Mouse (Mus musculus) neural tube, embryonic 14.5 days (tissue): Measurements from ENCODE around the gene Ggta1. TPM values are rescaled to one million over a fixed set of nuclear protein-coding genes. Genes with fewer than 3 reads are reported as not detected.

ENCODE experiments used
- ATAC-seq: fragments of 200-750 bp; cut with Nextera tagmentation; 2 replicates; pipeline ENCODE4 v1.8.0; 2017; ENCODE audit warnings: low read depth, mild to moderate bottlenecking, moderate TSS enrichment, moderate library complexity
- H3K27ac ChIP-seq: fragments of 300-500 bp; sonication (generic); 2 replicates; pipeline ENCODE4 v1.5.1; 2014; ENCODE audit warnings: low read depth, mild to moderate bottlenecking, control low read depth, low read length, moderate library complexity, mixed read lengths
- H3K27me3 ChIP-seq: fragments of 300-500 bp; sonication (generic); 2 replicates; pipeline ENCODE4 v1.6.1; 2014; ENCODE audit warnings: low read length; ENCODE audit not compliant: control insufficient read depth, insufficient read depth
- H3K36me3 ChIP-seq: fragments of 300-500 bp; sonication (generic); 2 replicates; pipeline ENCODE4 v1.6.1; 2014; ENCODE audit warnings: low read length, mixed read lengths; ENCODE audit not compliant: control insufficient read depth, insufficient read depth
- H3K4me1 ChIP-seq: fragments of 300-500 bp; sonication (generic); 2 replicates; pipeline ENCODE4 v1.6.1; 2014; ENCODE audit warnings: low read length; ENCODE audit not compliant: control insufficient read depth, insufficient read depth
- H3K4me2 ChIP-seq: fragments of 300-500 bp; sonication (generic); 2 replicates; pipeline ENCODE4 v1.6.1; 2014; ENCODE audit warnings: mild to moderate bottlenecking, low read depth, low read length, control low read depth
- H3K4me3 ChIP-seq: fragments of 300-500 bp; sonication (generic); 2 replicates; pipeline ENCODE4 v1.5.1; 2014; ENCODE audit warnings: low read depth, low read length, control low read depth, mixed read lengths
- H3K9ac ChIP-seq: fragments of 300-500 bp; sonication (generic); replicated peaks from 2 replicates; pipeline ENCODE4 v1.6.1; 2014; ENCODE audit warnings: low read depth, mild to moderate bottlenecking, control low read depth, low read length, mixed read lengths
- H3K9me3 ChIP-seq: fragments of 300-500 bp; sonication (generic); 2 replicates; pipeline ENCODE4 v1.6.1; 2016; ENCODE audit warnings: low read length; ENCODE audit not compliant: control insufficient read depth
- WGBS: fragments of 180-500 bp; shearing (Covaris S2); extraction: QIAGEN DNeasy Blood & Tissue Kit; methylation state at CpG from one replicate; pipeline ENCODE4 v1.1.7; 2014; 5-methylcytosine and 5-hydroxymethylcytosine counted together
- polyA plus RNA-seq: library from polyadenylated mRNA; unstranded; fragments of >200 nt; fragmentation: Nextera tagmentation; extraction: Ambion mirVana; gene quantifications from 2 replicates; pipeline ENCODE4 v1.2.1, GENCODE M21; 2014

Gene Ggta1
- polyA plus RNA-seq, 1 experiment from 2014 or later, result 5.3 TPM

- Histone ChIP-seq H3K9ac (no peak overlapping the region), H3K36me3 (no peaks in the 10 kb centered on the region), H3K27me3 (no peaks in the 10 kb centered on the region), H3K27ac (no peak overlapping the region), H3K4me3 (no peak overlapping the region), H3K4me1 (no peaks in the 10 kb centered on the region), H3K9me3 (no peaks in the 10 kb centered on the region), H3K4me2 (no peak overlapping the region)
- WGBS, result 91% methylated on average over 9 of the region's 9 CpGs
- ATAC-seq, result no peak
Observed at GRCm38 (mm10) chr2:35483402-35483801, 20.4 kb upstream of the Ggta1 start.

- H3K9me3 ChIP-seq, result no peaks in the 10 kb centered on the region
- no peaks in the 10 kb centered on the region for H3K36me3 ChIP-seq
- WGBS, result 42% methylated on average over 7 of the region's 7 CpGs
- no peak overlapping the region for H3K4me3 ChIP-seq
- no peak overlapping the region for H3K27ac ChIP-seq
- no peak overlapping the region for H3K4me2 ChIP-seq
- no peaks in the 10 kb centered on the region for H3K27me3 ChIP-seq
- ATAC-seq, result no peak
- no peaks in the 10 kb centered on the region for H3K4me1 ChIP-seq
- H3K9ac ChIP-seq, result no peak overlapping the region
Observed at GRCm38 (mm10) chr2:35481322-35481990, 18.4 kb upstream of the Ggta1 start.

- Histone ChIP-seq H3K4me1 (no peaks in the 10 kb centered on the region), H3K9me3 (no peaks in the 10 kb centered on the region)
- 68% methylated on average over 3 of the region's 3 CpGs for WGBS
Observed at GRCm38 (mm10) chr2:35480073-35480472, 17.0 kb upstream of the Ggta1 start.

GRCm38 (mm10) chr2:35478812-35479122 lies 15.7 kb upstream of the Ggta1 start:
- H3K4me3 ChIP-seq, result no peak overlapping the region

More at GRCm38 (mm10) chr2:35480073-35480472, 17.0 kb upstream of the Ggta1 start:
- H3K4me3 ChIP-seq, result no peak overlapping the region
- ATAC-seq, result no peak
- H3K36me3 ChIP-seq, result no peaks in the 10 kb centered on the region
- H3K4me2 ChIP-seq, result no peak overlapping the region
- no peaks in the 10 kb centered on the region for H3K27me3 ChIP-seq
- H3K27ac ChIP-seq, result no peak overlapping the region
- H3K9ac ChIP-seq, result no peak overlapping the region

GRCm38 (mm10) chr2:35477999-35478811 lies 15.2 kb upstream of the Ggta1 start:
- Histone ChIP-seq H3K36me3 (no peaks in the 10 kb centered on the region), H3K27me3 (no peaks in the 10 kb centered on the region), H3K27ac (no peak overlapping the region), H3K4me2 (no peak overlapping the region), H3K9me3 (no peaks in the 10 kb centered on the region), H3K4me3 (no peak overlapping the region), H3K4me1 (no peaks in the 10 kb centered on the region), H3K9ac (no peak overlapping the region)
- WGBS, result 83% methylated on average over 10 of the region's 10 CpGs
- no peak for ATAC-seq

More at GRCm38 (mm10) chr2:35478812-35479122, 15.7 kb upstream of the Ggta1 start:
- H3K4me1 ChIP-seq, result no peaks in the 10 kb centered on the region
- ATAC-seq, result no peak
- no peaks in the 10 kb centered on the region for H3K36me3 ChIP-seq
- H3K4me2 ChIP-seq, result no peak overlapping the region
- no peaks in the 10 kb centered on the region for H3K27me3 ChIP-seq
- no peak overlapping the region for H3K9ac ChIP-seq
- WGBS, result 54% methylated on average over 3 of the region's 3 CpGs
- no peak overlapping the region for H3K27ac ChIP-seq
- no peaks in the 10 kb centered on the region for H3K9me3 ChIP-seq

GRCm38 (mm10) chr2:35477321-35477720 lies 14.3 kb upstream of the Ggta1 start:
- no peak for ATAC-seq
- WGBS, result 83% methylated on average over 6 of the region's 6 CpGs
- no peaks in the 10 kb centered on the region for H3K9me3 ChIP-seq
- H3K4me1 ChIP-seq, result no peaks in the 10 kb centered on the region
- no peak overlapping the region for H3K9ac ChIP-seq
- no peaks in the 10 kb centered on the region for H3K27me3 ChIP-seq
- H3K36me3 ChIP-seq, result no peaks in the 10 kb centered on the region
- H3K4me3 ChIP-seq, result no peak overlapping the region
- H3K4me2 ChIP-seq, result no peak overlapping the region
- H3K27ac ChIP-seq, result no peak overlapping the region

- no peak overlapping the region for H3K4me3 ChIP-seq
- no peak for ATAC-seq
- H3K27ac ChIP-seq, result no peak overlapping the region
- H3K9ac ChIP-seq, result no peak overlapping the region
- WGBS, result 95% methylated on average over 1 of the region's 1 CpGs
- H3K9me3 ChIP-seq, result no peaks in the 10 kb centered on the region
- H3K36me3 ChIP-seq, result no peaks in the 10 kb centered on the region
- no peak overlapping the region for H3K4me2 ChIP-seq
- no peaks in the 10 kb centered on the region for H3K4me1 ChIP-seq
- H3K27me3 ChIP-seq, result no peaks in the 10 kb centered on the region
Observed at GRCm38 (mm10) chr2:35474916-35475315, 11.9 kb upstream of the Ggta1 start.

- Histone ChIP-seq H3K4me2 (no peak overlapping the region), H3K9me3 (no peaks in the 10 kb centered on the region), H3K36me3 (no peaks in the 10 kb centered on the region), H3K27ac (no peak overlapping the region), H3K4me3 (no peak overlapping the region), H3K4me1 (no peaks in the 10 kb centered on the region), H3K27me3 (no peaks in the 10 kb centered on the region), H3K9ac (no peak overlapping the region)
- no peak for ATAC-seq
- 80% methylated on average over 3 of the region's 3 CpGs for WGBS
Observed at GRCm38 (mm10) chr2:35469266-35469665, 6.2 kb upstream of the Ggta1 start.

GRCm38 (mm10) chr2:35468276-35468675 lies 5.2 kb upstream of the Ggta1 start:
- H3K27me3 ChIP-seq, result no peaks in the 10 kb centered on the region
- 71% methylated on average over 2 of the region's 2 CpGs for WGBS

More at GRCm38 (mm10) chr2:35468276-35468675, 5.2 kb upstream of the Ggta1 start:
- no peak overlapping the region for H3K9ac ChIP-seq
- H3K9me3 ChIP-seq, result no peaks in the 10 kb centered on the region
- H3K36me3 ChIP-seq, result no peaks in the 10 kb centered on the region
- H3K4me3 ChIP-seq, result no peak overlapping the region
- H3K27ac ChIP-seq, result no peak overlapping the region
- H3K4me1 ChIP-seq, result no peaks in the 10 kb centered on the region
- no peak overlapping the region for H3K4me2 ChIP-seq
- ATAC-seq, result no peak
